Mouse (Mus musculus) CD4-positive, CD25-positive, alpha-beta regulatory T cell, adult 4 months (primary cell): ENCODE measurements around the gene Dctn2. TPM values are rescaled to one million over a fixed set of nuclear protein-coding genes. Genes with fewer than 3 reads are reported as not detected.
A peak's percentile ranks its signal among the peaks of the same experiment; 100 is the strongest.

ENCODE experiments used
- ATAC-seq: one replicate; pipeline ENCODE4 v1.8.0; 2017
- polyA plus RNA-seq, 2 experiments: library from polyadenylated mRNA; unstranded; fragments of 100-300 nt; shearing (Covaris generic); gene quantifications; one replicate each; pipeline ENCODE4 v1.2.1; 2017

Dctn2 gene
- 10 to 100 TPM; 43.8 to 48.0 TPM for polyA plus RNA-seq

DNA sequence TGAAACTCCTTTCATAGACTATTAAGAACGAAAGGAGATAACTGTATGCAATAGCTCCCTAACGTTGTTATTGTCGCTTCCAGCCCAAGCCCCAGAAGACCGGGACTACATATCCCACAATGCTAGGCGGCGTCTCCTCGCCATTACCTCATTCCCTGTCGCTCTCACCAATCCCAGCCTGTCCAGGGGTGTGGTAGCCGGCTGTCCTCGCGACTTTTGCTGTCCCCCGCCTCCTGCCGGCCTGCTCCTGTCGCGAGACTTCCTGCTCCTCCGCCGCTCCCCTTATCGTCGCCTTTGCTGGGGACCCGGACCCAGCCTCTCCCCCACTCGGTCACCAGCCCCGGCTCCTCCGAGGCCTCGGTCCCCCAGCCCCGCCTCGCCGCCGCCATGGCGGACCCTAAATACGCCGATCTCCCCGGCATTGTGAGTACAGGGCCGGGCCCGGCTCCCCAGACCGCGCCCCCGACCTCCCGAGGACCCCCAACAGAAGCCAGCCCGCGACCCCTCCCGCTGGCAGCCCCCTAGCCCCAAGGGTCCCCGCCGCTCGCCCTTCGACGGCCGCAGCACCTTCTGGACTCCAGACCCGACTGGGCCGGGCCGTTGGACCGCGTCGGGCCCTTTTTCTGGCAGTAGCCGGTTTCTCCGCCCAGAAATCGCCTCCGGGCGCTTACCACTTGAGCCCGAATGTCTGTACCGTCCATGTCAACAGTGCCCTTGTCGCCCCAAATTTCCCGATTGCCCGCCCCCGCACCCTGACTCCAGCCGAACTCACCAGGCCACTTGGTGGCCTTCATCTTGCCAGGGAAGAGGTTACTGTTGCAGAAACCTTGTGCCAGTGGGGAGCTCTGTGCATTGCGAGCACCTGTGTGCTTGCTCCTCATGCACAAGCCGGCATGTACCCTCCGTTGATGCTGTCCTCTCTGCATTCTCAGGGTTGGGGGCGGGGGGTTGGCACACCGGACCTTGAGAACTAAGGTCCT is at the start of gene Dctn2:
Gene Dctn2 (plus strand): TSS at position 257 of the 980 bp plus-strand sequence.
- ATAC-seq: peak; percentile 98

DNA sequence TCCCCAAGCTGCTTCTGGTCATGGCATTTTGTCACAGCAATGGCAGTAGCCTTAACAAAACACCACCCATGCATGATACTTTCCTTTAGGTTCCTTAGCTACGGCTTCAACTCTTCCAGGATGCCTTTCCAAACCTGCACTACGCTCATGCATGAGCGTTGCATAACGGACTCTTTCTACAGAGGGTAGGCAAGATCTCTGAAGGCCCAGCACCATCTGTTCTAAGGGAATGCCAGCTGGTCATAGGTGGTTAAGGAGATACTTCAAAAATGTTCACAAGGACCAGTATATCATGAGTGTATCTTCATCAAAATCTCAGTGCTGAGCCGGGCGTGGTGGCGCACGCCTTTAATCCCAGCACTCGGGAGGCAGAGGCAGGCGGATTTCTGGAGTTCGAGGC is 49.7 kb upstream of the Dctn2 start:
- ATAC-seq: no peak

DNA sequence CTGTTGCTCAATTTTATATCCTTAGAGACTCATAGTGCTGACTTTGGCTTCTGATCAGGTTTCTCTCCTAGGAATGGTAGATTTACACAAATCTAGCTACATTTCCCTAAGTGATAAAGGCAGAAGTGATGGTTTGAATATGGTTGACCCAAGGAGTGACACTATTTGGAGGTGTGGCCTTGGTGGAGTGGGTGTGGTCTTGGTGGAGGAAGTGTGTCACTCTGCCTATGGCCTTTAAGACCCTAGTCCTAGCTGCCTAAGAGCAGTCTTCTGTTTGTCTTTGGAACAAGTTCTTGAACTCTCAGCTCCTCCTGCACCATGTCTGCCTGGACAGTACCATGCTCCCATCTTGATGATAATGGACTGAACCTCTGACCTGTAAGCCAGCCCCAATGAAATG is 49.0 kb upstream of the Dctn2 start:
- no peak for ATAC-seq

DNA sequence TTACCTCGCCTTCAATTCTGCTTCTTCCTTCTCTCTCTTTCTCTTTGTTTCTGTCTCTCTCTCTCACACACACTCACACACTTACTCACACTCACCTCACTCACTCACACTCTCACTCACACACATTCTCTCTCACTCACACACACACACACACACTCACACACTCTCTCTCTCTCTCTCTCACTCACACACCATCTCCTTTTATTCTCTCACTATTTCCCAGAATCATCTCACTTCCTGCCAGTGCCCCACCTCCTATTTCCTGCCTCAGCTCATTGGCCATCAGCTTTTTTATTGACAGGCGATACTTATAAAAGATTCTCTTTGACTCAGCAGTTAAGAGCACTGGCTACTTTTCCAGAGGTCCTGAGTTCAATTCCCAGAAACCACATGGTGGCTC is 47.8 kb upstream of the Dctn2 start:
- peak; percentile 75 for ATAC-seq

DNA sequence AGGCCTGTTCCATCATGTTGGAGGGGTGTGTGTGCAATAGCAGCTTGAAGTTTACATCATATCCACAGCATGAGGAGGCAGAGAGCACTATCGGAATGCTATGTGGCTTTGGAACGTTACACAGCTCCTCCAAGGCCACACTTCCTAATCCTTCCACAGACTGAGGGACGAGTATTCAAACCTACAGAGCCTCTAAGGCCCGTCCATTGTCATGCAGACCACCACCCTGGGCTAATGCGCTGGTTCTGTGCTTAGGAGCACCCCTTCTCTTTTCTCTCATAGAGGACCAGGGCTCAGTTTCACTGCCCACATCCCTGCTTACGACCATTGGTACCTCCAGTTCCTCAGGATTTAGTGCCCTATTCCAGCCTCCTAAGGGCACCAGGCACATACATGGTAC is 41.0 kb upstream of the Dctn2 start:
- ATAC-seq: no peak

DNA sequence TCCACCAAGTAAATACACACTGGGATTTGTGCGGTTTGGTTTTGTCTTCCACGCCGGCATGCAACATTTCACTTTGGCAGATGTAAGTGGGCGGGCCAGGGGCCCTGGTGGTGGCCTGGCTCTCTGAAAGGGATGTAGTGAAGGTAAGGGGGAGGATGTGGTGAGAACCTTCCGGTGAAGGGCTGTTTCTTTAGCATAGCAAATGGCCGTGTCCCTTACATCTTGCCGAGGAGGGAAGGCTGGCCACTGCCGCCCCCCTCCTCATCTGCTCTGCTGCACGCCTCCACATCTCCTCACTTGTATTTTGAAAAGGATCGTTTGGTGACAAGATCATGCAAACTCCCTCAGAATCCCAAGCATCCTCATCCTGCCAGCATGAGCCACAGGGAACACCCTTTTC is 40.4 kb upstream of the Dctn2 start:
- ATAC-seq: peak; percentile 97

DNA sequence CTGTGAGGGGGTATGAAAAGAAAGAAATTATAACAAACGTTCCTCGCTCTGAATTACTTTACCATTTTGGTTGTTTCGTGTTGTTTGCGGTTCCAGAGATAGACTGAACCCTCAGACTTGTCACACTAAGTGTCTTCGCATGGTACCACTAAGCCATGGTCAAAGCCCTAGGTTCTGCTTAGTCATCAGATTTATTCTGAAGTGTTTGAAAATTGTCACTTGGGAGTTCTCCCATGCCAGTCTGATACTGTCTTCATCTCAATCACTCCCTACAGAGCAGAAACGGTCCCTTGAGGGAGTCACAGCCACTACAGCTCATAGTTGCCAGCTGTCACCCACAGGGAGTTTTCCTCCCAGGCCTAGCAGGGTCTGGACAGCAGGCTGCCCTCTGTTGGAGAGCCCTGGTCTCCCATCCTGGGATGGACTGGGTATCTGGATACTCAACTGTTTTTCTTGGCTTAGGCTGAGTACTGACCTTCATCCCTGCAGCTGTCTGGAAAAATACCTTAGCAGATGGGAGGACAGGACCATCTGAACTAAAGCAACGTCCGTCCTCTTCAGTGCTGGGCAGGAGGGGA is 39.8 kb upstream of the Dctn2 start:
- no peak for ATAC-seq

DNA sequence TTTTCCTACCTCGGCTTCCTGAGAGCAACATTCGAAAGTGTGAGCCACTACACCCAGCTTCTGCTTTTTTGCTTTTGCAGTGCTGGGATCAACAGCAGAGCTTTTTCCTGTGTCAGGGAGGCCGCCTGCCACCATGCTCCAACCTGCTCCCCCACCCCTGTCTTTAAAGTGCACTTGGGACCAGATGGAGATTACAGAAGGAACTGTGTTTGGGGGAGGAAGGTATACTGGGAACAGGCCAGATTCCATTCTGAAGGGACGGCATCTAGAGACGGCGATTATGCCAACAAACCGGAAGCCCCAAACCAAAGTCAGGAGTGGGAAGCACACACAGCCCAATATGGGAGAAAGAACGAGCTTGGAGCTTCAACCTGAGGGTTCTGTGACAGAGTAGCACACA is 39.0 kb upstream of the Dctn2 start:
- ATAC-seq: no peak

DNA sequence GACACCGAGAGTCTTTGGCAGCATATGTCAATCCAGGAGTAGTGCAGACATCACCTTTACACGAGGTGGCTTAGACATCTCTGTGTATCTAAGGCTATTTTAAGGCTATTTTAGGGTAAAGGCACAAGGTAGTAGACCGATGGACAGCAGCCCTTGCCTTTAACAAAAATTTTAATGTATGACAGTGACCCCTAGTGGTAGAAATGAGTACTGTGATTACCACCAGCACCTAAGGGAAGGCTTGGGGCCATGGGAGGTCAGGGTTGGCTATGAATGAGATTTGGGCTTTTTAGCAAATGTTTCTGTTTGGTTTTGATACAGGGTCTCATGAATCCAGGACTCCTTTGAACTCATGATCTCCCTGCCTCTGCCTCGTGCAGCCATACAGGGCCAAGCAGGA is 37.3 kb upstream of the Dctn2 start:
- peak; percentile 38 for ATAC-seq

DNA sequence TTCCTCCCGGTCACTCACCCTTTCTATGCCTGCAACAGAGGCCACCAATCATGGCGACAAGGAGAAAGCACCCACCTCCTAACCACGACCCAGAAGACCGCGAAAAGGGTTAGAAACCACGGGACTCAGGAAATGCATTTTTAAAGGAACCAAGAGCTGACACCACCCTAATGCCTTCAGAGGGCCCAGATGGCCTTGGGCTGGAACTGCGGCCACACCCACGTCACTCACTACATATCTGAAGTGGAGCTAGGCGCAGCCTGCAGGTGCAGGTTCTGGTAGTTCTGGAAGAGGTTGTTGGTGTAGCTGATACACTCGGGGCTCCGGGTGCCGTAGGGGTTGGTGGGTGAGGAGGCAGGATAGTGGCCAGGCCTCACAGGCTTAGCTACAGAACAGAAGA is 35.5 kb upstream of the Dctn2 start:
- no peak for ATAC-seq

DNA sequence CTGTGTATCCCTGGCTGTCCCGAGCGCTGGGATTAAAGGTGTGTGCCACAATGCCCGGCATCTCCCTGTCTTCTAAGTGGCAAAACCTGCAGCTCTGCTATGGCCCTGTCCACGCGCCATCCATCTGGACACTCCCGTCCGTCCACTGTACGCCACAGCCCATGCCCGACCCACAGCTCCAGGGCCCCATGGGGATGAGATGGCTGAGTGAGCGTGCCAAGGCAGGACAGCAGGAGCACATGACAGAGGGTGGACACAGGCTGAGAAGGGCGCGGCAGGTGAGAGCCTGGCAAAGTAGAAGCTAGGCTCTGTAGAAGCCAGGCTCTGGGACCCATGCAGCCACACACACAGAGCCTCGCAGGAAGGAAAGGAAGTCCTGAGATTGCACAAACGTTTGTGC is 34.4 kb upstream of the Dctn2 start:
- ATAC-seq: no peak

DNA sequence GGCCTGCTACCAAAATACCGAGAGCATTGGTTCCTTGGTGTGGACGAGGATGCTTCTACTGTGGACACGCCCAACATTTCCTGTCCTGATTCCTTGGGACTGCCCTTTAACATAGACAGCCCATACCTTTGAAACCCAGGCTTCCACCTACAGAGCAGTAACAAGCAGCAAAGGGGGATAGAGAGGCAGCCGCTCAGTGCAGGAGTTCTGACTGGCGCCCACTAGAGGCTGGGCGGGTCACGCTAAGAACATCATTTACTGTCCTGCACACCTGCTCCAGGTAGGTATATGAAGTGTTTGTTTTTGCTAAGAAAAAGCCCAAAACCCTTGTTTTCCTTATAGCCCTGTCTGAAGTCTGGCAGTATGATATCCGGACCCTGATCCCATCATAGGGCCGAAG is 33.0 kb upstream of the Dctn2 start:
- no peak for ATAC-seq

DNA sequence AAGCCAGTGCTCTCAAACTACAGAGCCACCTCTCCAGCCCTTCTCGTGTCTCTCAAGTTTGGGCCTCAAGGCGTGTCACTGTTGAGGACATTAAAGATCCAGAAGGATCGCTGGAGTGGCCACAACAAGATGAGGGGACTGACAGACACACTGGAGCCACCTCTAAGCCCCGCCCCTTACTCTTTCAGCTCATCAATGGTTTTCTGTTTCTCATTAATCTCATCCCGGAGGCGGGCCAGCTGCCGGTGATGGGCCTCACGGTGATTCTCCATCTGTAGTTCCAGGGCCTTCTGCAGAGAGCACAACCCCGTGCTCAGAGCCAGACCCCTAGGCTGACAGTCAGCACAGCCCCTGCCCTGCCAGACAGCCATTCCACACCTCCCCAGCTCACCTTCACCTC is 29.6 kb upstream of the Dctn2 start:
- ATAC-seq: no peak

DNA sequence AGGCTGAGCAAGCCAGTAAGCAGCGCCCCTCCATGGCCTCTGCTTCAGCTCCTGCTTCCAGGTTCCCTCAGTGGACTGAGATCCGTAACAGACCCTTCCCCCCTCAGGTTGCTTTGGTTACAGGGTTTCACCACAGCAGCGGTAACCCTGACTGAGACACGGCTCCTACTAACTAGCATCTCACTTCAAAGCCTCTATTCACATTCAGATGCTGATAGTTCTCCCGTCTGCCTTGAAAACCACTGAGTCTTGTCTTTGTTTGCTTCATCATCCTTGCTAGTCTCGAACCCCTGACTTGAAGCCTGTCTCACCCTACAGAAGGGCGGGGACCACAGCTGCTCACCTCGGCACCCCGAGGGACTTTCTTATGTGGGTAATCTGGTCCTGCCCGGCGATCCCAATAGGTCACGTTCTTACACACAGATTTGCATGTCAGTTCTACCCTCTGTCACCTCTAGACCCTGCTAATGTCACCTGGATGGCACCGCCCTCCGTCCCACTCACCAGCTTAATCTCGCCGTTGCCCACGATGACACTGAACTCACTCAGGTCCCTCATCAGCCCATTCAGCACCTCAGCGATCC is 27.8 kb upstream of the Dctn2 start:
- no peak for ATAC-seq

DNA sequence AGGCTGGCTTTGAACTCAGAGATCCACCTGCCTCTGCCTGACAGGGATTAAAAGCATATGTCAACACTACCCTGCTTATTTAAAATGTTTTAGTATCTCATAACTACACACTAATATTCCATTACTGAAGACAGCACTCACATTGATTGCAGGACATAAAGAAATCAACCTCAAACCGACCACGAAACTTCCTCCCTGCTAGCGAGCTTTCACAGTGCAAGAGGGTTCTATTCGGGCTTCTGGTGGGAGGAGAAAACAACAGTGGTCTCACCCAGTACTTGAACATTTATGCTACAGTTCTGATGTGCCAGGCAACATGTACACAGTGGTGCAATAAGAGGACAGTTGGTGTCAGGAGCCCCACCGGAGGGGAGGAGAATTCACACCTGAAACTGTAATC is 15.4 kb upstream of the Dctn2 start:
- ATAC-seq: no peak

DNA sequence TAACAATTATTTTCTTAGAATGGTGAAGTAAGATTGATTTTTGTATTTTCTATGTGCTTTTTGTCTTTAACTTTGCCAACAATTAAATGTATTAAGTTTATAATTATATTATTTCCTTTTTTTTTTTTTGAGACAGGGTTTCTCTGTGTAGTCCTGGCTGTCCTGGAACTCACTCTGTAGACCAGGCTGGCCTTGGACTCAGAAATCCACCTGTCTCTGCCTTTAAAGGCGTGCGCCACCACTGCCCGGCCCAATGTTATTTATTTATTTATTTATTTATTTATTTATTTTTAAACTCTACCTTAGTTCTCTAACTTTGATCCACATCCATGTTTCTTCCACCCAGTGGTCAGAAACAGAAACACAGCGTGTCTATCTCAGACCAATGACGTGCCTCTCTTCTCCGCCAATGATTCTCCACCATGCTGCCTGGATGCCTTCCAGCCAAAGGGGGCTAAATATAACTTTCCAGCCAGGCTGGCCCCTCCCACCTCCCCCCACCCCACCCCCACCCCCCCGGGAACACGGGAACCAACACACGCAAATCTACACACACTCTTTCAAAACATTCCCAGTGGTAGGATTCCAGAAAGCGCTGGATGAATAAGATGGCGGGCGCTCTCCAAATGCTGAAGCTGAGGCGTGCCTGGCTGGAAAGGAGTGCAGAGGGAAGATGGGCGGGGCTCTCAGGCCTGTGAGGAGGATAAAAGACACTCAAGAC is 10.4 kb upstream of the Dctn2 start:
- ATAC-seq: no peak

DNA sequence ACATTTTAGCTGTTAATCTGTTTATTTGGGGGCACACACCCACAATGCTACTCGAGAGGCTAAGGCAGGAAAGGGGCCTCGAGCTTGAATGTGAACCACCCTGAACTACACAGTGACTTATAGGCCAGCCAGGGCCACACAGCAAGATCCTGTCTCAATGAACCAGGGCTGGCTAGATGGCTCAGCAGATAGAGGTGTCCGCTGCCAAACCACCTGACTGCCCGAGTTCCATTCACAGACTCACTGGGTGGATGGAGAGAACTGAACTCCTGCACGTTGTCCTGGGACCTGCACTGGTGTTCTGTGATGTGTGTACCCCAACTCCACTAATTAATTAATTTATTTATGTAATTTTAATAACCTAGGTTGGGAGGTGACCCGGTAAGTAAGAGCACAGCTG is 8.4 kb upstream of the Dctn2 start:
- no peak for ATAC-seq

DNA sequence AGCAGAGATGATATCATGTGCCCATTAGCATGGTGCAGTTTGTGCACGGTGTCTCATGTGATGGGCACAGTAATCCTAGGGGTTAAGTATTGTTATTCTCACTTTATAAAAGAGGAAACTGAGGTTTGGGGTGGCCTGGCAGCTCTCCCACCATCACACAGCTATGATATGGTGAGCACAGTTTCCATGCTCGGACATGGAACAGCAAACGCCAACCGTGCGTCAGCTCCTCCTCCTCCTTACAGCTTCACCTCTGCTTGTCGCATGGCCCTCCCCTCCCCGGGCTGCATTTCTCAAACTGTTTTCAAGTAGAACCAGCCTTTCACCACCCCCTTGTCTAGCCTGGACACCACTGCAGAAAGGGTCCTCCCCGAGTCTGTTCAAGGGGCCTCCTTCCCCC is 7.7 kb upstream of the Dctn2 start:
- no peak for ATAC-seq

DNA sequence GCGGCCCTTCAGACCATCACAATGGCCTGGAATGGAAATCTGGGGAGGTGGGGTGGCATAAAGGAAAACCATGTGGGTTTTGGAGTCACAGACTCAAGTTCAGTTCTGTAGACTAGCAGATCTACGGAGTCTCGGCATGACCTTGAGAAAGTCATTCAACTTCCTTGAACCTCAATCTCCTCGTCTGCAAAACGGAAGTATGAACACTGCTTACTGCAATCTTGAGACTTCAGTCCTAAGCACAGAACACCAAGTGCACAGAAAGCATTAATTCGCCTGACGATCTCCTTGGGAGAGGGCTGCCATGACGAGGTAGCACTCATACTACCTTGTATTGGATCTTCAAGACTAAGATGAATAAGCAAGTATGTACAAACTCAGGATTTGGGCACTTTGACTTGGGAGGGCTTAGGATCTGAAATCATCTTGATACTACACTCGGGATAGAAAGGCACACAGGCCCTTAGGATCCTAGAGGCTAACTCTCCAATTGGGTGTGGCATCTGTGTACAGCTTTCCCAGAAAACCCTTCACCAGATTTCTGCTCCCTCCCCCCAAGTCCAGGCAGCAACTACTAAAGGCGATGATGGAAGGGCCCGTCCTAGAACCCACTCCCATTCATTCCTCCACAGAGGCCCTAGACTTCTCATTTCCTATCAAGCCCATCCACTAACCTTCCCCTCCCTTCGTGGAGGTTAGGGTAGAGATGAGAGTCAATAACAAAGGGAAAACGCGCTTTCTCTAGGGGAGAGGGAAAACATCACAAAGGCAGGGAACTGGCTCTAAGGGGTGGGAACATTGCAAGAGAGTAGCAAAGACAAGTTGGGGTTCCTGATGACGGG is 4.2 kb upstream of the Dctn2 start:
- ATAC-seq: no peak

DNA sequence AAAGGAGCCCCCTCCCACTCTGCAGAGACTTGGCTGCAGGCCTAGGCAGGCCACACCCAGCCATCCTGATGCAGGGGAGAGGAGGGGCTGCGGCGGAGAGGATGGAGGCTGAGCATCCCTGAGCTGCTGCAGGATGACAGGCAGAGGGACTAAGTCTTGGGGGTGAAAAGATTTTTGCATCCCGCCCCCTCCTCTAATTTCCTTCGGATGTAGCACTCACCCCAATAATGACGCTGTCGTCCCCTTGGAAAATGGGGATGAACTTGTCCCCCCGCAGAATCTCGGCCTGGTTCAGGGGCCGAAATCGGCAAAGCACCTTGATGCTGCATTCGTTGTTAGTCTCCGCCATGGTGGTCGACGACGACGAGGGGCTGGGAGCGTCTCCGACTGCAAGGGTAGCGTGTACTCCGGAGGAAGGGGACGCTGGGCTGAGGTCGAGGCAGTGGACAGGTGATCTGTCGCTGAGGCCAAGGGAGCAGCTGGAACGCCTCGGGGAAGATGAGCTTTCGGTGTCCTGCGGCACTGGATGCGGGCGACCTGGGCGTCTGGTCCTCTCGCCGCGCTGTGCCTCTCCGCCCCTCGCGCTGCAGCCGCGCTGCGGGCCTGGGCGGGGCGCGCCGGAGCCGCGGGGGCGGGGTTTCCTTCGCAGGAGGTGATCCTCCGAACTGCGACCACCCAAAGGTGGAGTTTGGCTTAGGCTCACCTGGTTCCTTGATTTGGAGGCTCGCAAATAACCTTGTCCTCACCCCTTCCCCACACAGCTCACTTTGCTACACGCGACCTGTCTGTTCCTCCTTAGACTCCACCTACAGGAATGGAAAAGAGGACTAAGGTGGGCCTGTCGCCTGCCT is 3.4 kb upstream of the Dctn2 start, which contains the start of gene Kif5a:
Gene Kif5a (minus strand): TSS at position 801 of the 851 bp plus-strand sequence.
- no peak for ATAC-seq

DNA sequence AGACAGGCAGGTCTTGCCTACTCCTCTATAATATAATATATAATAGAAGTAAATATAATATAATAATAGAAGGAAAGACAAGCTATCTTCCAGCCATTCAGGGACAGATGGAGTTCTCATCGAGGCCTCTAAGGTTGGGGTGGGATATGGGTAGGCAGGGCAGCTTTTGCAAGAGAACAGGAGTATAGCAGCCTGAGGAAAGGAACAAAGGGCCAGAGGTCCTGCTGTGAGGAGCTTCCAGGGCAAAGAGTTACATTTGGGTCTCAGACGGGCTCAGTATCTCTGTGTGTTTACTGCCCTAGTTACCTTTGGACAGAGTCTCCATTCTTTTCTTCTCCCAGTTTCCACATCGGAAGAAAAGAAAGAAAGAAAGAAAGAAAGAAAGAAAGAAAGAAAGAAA is 2.5 kb upstream of the Dctn2 start:
- no peak for ATAC-seq
